Mouse (Mus musculus) limb, embryonic 10.5 days (tissue): ENCODE data around the gene Apex2. TPM values are rescaled to one million over a fixed set of nuclear protein-coding genes. Genes with fewer than 3 reads are reported as not detected.

Experiments
- DNase-seq: peaks from one replicate; pipeline ENCODE4 v3.0.0-alpha.2; 2017; ENCODE audit warnings: low spot score
- H3K27ac ChIP-seq: fragments of 300-500 bp; sonication (generic); 2 replicates; pipeline ENCODE4 v1.5.1; 2016; ENCODE audit warnings: mild to moderate bottlenecking
- H3K27me3 ChIP-seq: fragments of 300-500 bp; sonication (generic); 2 replicates; pipeline ENCODE4 v1.6.1; 2016; ENCODE audit warnings: low read depth, mild to moderate bottlenecking; ENCODE audit not compliant: poor library complexity, severe bottlenecking
- H3K36me3 ChIP-seq: fragments of 300-500 bp; sonication (generic); 2 replicates; pipeline ENCODE4 v1.6.1; 2016; ENCODE audit warnings: mild to moderate bottlenecking, moderate library complexity
- H3K4me1 ChIP-seq: fragments of 300-500 bp; sonication (generic); 2 replicates; pipeline ENCODE4 v1.6.1; 2016
- H3K4me3 ChIP-seq: fragments of 300-500 bp; sonication (generic); 2 replicates; pipeline ENCODE4 v1.5.1; 2016; ENCODE audit warnings: mild to moderate bottlenecking, moderate library complexity
- H3K9me3 ChIP-seq: fragments of 300-500 bp; sonication (generic); replicated peaks from 2 replicates; pipeline ENCODE4 v1.6.1; 2016; ENCODE audit warnings: mild to moderate bottlenecking
- WGBS: fragments of 180-500 bp; shearing (Covaris S2); methylation state at CpG from one replicate; pipeline ENCODE4 v1.1.7; 2016; 5-methylcytosine and 5-hydroxymethylcytosine counted together
- polyA plus RNA-seq: library from polyadenylated mRNA; unstranded; fragments of >200 nt; fragmentation: Nextera tagmentation; extraction: Ambion mirVana; gene quantifications from 2 replicates; pipeline ENCODE4 v1.2.1, GENCODE M21; 2016

Apex2 gene
- 32.7 and 35.8 TPM in 2 replicates for polyA plus RNA-seq

DNA sequence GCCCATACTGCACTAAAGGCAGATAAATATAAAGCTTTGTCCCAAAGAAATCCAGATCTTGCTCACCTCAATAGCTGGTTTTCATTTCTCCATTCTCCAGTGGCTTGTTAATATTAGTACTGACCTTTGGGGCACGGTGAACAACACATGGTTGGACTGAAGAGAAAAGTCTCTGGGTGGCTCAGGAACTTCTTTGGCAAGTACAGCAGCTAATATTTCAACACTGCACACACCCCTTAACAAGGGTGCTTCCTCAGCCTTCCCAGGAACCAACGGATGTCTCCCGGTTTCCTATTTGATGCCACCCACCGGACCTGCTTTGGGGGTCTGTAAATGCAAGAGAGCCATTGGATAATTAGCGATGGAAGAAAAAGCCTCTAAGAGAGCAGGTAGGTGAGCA is at the start of gene Apex2:
Gene Apex2 (minus strand): TSS at position 173 of the 400 bp plus-strand sequence.
- peaks cover 13% of the 10 kb centered on the region for H3K36me3 ChIP-seq
- no peaks in the 10 kb centered on the region for H3K9me3 ChIP-seq
- peak within 1 kb of the TSS; percentile 56 for H3K4me3 ChIP-seq
- DNase-seq: no peak
- H3K27me3 ChIP-seq: peaks cover 81% of the 10 kb centered on the region
- no peaks in the 10 kb centered on the region for H3K4me1 ChIP-seq
- H3K27ac ChIP-seq: peak within 1 kb of the TSS; percentile 88; the same call in 1 of the 2 replicates
- WGBS: 65% methylated on average over 5 of the region's 5 CpGs

DNA sequence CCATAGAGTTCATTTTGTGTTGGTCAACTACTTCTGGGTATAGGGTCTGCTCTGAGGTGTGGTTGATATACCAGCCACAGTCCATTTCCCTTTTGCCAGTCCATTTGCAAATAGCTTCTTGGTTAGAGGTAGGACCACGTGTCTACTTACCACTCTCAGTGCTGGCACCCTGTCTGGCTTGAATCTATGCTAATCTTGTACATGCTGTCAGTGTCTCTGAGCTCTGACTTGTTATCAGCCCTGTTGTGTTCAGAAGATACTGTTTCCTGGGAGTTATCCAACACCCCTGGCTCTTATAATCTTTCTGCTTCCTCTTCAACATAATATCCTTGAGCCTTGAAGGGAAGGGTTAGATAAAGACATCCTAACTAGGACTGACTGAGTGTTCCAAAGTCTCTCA is 46.8 kb upstream of the Apex2 start:
- WGBS: 50% methylated on average over 1 of the region's 1 CpGs
- H3K36me3 ChIP-seq: no peaks in the 10 kb centered on the region
- no peak overlapping the region for H3K4me3 ChIP-seq

DNA sequence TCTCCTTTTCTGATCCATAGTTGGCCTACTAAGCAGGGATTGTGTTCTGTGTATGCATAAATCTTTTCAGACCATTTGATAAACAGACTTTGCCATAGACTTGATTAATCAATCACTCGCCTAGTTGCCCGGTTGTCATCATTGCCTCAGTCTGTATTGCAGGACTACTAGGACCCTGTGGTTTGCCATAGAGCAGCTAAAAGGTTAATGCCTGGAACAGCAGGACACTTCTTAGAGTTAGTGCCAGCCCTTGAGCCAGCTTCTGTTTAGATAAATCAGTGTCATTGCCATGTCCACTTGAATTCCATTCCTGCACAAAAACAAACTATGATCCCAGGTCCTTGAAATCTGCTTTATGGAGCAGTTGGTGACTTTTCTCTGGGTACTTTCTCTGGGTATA is 9.2 kb upstream of the Apex2 start:
- H3K27me3 ChIP-seq: peaks cover 29% of the 10 kb centered on the region
- no peak overlapping the region for H3K4me3 ChIP-seq
- no peaks in the 10 kb centered on the region for H3K36me3 ChIP-seq
- no peaks in the 10 kb centered on the region for H3K4me1 ChIP-seq
- H3K9me3 ChIP-seq: no peaks in the 10 kb centered on the region
- 90% methylated on average over 2 of the region's 2 CpGs for WGBS
- H3K27ac ChIP-seq: no peak overlapping the region
- DNase-seq: no peak

More for the DNA sequence above, 46.8 kb upstream of the Apex2 start:
- Histone ChIP-seq H3K9me3 (no peaks in the 10 kb centered on the region), H3K27ac (no peak overlapping the region), H3K4me1 (no peaks in the 10 kb centered on the region), H3K27me3 (peaks cover 23% of the 10 kb centered on the region; the same call in 1 of the 2 replicates)
- DNase-seq: no peak

DNA sequence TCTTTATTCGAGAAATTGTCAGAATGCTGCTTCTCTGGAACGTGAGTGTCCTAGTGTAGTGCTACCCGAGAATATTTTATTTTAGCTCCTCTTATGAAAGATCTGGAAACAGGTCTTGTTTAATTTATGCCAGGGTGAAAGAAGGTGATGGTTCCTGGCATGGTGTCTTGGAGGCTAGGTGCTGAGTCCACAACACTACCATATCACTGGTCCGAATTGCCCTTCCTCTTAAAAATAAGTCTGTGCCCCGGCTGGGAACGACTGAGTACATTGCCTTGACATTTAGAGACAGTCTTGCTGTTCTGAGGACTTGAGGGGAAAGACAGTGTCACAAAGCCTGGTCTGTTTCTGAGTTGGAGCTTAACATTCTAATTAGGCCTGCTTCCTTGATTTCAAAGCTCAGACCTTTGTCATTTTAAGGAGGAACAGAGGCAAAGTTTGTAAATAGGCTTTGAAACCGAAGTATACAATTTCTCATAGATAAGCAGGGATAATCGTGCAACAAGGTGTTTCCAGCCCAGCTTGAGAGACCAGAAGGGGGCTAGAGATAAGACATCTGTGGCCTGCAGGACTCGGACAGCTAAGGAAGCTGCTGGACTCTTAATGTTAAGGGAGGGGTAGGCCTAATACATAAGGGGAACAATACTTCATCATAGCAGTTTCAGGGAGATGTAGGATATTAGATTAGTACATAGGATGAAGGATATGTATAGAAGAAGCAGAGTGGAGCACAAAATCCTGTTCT is 5.5 kb upstream of the Apex2 start:
- DNase-seq: no peak
- Histone ChIP-seq H3K36me3 (no peaks in the 10 kb centered on the region), H3K9me3 (no peaks in the 10 kb centered on the region), H3K27me3 (peaks cover 60% of the 10 kb centered on the region), H3K4me1 (no peaks in the 10 kb centered on the region), H3K27ac (no peak overlapping the region), H3K4me3 (no peak overlapping the region)
- 86% methylated on average over 9 of the region's 9 CpGs for WGBS

DNA sequence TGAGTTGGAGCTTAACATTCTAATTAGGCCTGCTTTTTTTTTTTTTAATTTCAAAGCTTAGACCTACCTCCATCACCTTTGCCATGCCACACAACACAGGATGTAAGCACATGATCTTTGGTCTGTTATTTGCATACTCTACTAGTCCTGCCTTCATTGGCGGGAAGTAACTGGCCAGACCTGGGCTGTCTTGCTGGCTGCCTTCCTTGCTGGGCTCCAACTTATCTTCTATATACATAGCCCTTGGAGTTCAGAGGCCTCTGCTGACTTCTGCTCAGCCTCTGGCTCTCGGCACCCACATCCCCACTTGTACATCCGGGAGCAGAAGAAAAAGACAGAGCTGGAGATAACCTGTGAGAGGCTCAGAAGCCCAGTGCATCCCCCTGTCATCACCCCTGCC is 4.5 kb upstream of the Apex2 start:
- DNase-seq: no peak
- H3K27me3 ChIP-seq: peaks cover 64% of the 10 kb centered on the region
- whole genome bisulfite sequencing: 84% methylated on average over 3 of the region's 3 CpGs

DNA sequence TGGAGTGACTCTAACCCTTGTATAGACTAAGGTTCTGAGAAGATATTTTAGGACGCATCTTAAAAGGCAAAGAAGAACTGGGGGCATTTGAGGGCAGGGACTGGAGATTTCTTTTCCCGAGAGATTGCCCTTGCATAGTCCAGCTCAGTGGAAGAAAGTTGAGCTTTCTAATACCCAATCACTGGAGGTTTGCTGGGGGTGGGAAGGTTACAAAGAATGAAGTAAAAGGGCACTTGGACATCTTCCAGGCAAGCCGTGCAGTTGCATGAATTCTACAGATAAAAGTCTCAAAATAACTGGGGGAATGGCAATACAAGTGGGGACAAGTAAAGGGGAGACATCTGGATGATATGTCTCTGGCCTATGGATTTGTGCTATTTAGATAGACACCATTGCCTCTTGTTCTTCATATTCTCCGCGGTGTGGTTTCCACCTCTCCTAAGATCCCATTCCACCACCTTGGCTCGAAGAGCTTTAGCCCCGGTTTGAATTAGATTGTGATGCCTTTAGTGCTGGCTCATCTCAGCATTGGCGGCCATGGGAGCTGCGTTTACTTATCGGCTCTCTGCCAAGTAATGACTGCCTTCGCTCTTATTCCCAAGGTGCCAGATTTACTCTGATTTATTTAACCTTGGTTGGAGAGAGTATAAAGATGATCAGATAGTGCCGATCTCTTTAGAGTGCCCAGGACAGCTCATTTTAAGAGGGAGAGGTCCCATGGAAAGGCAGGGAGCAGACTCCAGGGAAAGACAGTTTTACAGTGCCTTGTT is 3.8 kb upstream of the Apex2 start:
- Histone ChIP-seq H3K27me3 (peaks cover 66% of the 10 kb centered on the region), H3K27ac (no peak overlapping the region), H3K9me3 (no peaks in the 10 kb centered on the region), H3K4me1 (no peaks in the 10 kb centered on the region), H3K36me3 (no peaks in the 10 kb centered on the region), H3K4me3 (no peak overlapping the region)
- DNase-seq: no peak
- 90% methylated on average over 12 of the region's 12 CpGs for WGBS

More for the DNA sequence above, 4.5 kb upstream of the Apex2 start:
- no peaks in the 10 kb centered on the region for H3K36me3 ChIP-seq
- H3K4me1 ChIP-seq: no peaks in the 10 kb centered on the region
- no peak overlapping the region for H3K4me3 ChIP-seq
- no peaks in the 10 kb centered on the region for H3K9me3 ChIP-seq
- H3K27ac ChIP-seq: no peak overlapping the region

DNA sequence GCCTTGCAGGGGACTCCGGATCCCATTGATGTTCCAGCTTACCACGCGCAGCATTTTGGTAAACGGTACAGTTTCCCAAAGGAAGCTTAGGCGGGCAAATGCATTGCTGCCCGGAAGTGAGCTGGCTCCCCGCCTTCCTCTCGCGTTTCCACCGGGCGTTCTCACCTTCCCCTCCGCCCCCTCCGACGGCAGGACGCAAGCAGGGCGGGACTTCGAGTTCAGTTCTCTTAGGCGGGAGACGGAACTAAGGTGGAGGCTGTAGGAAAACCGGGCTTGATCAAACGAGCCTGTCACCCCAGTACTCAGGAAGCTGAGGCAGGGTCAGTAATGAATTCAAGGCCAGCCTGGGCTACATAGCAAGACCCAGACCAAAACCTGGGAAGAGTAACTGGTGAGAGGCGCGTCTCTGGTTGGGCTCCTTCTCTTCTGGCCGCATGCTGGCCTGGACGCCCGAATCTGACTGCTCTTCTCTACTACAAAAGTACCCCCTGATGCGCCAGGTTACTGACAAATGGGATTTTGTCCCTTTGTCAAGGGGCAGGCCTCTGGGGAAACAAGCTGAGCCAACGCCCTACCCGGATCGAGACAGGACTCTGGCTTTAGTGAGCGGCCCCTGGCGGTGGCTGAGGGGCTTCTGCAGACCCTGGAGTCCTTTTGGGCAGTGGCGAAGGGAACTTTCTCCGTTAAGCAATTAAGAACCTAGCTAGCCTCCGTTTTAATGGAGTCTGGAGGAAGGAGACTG is 1.5 kb downstream of the Apex2 start, which contains the start of gene Pfkfb1:
Gene Pfkfb1 (plus strand): TSS at position 207 of the 742 bp plus-strand sequence.
- H3K4me3 ChIP-seq: peak within 1 kb of the TSS; percentile 56
- DNase-seq: peak; percentile 79
- no peaks in the 10 kb centered on the region for H3K4me1 ChIP-seq
- peak within 1 kb of the TSS; percentile 88 for H3K27ac ChIP-seq
- peaks cover 73% of the 10 kb centered on the region for H3K27me3 ChIP-seq
- no peaks in the 10 kb centered on the region for H3K9me3 ChIP-seq
- WGBS: 13% methylated on average over 35 of the region's 35 CpGs
- peaks cover 28% of the 10 kb centered on the region for H3K36me3 ChIP-seq

DNA sequence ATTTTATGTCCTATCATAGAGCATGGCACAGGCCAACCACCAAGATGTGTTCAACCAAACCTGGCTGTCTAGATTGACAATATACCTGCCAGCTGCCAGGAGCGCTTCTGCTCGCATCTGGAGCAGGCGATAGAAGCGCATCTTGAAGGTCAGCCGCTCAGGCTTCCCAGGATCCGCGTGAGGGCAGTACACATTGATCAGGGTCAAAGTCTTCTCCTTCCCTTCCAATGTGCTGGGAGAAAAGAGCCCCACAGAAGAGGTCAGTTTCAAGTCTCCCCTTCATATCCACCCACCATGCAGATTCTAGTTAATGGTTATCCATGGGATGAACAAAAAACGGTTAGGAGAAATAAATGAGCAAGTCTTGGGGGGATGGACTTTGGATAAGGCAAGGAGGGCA is 4.6 kb downstream of the Apex2 start:
- Histone ChIP-seq H3K9me3 (no peaks in the 10 kb centered on the region), H3K36me3 (peaks cover 57% of the 10 kb centered on the region), H3K27ac (no peak overlapping the region), H3K4me3 (no peak overlapping the region), H3K27me3 (peaks cover 62% of the 10 kb centered on the region), H3K4me1 (no peaks in the 10 kb centered on the region)
- WGBS: 98% methylated on average over 8 of the region's 8 CpGs
- no peak for DNase-seq

DNA sequence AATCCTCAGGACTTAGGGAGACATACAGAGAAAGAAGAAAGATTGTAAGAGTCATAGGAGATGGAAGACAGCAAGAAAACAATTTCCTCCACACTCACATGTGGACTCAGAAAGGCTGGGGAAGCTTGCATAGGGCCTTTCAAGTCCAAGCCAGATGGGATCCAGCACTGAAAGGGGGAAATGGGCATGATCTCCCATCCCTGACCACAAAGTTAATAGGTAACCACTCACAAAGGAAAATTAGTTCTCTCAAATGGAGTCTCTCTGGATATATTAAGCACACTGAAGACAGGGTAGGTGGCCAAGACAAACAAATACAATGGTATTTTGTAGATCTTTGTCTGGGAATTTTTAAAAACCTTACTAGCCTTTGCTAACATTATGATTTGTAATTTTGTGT is 7.7 kb downstream of the Apex2 start:
- Histone ChIP-seq H3K36me3 (peaks cover 77% of the 10 kb centered on the region), H3K4me3 (no peak overlapping the region), H3K9me3 (no peaks in the 10 kb centered on the region), H3K4me1 (no peaks in the 10 kb centered on the region), H3K27ac (no peak overlapping the region), H3K27me3 (peaks cover 42% of the 10 kb centered on the region)
- no peak for DNase-seq

DNA sequence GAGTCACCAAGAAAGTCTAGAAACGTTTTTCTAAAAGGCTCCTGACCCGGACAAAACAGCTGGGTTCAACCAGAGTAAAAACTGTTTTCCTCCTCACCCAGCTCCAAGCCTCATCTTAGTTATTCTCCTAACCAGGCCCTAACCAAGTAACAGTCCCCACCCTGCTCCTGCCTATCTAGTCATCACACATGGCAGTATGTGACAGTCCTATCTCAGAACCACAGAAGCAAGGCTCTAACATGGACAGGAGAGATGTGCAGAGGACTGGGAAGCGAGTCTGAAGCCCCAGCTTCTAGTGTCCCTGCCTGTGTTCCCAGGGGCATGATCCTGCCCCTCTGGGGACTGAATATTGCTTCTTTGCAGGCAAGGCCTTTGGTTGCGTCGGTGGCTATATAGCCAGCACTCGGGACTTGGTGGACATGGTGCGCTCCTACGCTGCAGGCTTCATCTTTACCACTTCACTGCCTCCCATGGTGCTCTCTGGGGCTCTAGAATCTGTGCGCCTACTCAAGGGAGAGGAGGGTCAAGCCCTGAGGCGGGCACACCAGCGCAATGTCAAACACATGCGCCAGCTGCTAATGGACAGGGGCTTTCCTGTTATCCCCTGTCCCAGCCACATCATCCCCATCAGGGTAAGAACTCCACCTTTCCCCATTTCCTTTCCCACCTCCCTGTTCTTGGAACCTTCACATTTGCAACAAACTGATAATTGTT is 24.9 kb downstream of the Apex2 start:
- no peaks in the 10 kb centered on the region for H3K9me3 ChIP-seq
- H3K4me1 ChIP-seq: no peaks in the 10 kb centered on the region
- DNase-seq: no peak
- WGBS: 93% methylated on average over 11 of the region's 12 CpGs
- peaks cover 85% of the 10 kb centered on the region for H3K27me3 ChIP-seq
- H3K27ac ChIP-seq: no peak overlapping the region
- no peak overlapping the region for H3K4me3 ChIP-seq
- H3K36me3 ChIP-seq: peaks cover 31% of the 10 kb centered on the region

DNA sequence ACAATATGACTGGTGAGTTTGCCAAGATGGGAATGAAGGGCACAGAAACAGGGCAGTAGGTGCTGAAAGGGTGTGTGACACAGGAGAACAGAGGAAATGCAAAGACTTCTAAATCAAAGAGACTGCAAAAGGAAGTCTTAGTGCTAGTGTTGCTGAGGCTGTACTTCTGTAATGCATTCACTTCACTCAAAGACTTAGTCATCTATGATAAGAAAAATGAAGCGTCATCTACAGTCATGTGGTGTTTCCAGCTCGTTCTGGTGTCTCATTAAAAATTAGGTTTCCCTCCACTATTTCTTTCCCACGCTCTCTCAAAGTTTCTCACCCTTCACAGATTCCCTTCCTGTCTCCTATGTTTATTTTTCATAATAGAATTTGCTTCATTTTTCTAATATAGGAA is 35.6 kb downstream of the Apex2 start:
- no peak overlapping the region for H3K4me3 ChIP-seq
- no peaks in the 10 kb centered on the region for H3K4me1 ChIP-seq
- H3K27ac ChIP-seq: no peak overlapping the region
- 91% methylated on average over 3 of the region's 3 CpGs for WGBS
- peaks cover 41% of the 10 kb centered on the region for H3K36me3 ChIP-seq
- H3K27me3 ChIP-seq: peaks cover 93% of the 10 kb centered on the region
- H3K9me3 ChIP-seq: no peaks in the 10 kb centered on the region
- no peak for DNase-seq

DNA sequence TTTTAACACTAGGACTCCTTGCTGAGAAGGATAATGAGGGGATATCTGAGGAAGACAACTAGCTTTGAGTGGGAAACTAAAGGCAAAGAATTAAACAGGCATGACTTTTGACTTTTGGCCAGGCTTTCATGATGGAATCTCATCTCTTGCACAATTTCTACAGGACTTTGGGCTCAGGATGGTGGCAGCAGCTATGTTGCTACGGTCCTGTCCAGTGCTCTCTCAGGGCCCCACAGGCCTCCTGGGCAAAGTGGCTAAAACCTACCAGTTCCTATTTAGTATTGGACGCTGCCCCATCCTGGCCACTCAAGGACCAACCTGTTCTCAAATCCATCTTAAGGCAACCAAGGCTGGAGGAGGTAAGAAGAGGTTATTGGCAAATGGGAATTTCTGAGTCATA is 37.7 kb downstream of the Apex2 start:
- Histone ChIP-seq H3K36me3 (peaks cover 44% of the 10 kb centered on the region), H3K27me3 (peaks cover 94% of the 10 kb centered on the region), H3K9me3 (no peaks in the 10 kb centered on the region), H3K4me1 (no peaks in the 10 kb centered on the region), H3K4me3 (no peak overlapping the region), H3K27ac (no peak overlapping the region)
- 97% methylated on average over 2 of the region's 2 CpGs for WGBS
- DNase-seq: no peak
